Mouse (Mus musculus): ENCODE data around the gene Rab17.

DNA sequence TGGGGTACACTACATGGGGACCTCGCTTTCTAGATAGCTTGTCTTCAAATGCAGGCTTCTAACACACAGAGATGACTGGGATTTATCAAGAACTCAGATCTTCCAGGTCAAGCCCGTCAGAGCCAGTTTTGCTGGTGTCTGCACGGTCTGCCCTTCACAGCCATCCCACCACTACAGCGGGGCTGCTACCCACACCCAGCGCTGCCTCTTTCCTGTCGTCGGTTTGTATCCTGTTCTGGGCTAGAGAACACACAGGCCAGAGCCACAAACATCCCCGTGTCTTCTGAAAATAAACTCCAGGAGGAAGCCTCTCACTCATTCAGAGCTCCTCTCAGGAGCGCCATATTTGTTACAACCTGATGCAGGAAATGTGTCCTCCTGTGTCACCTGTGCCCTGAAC lies 20.2 kb downstream of the Rab17 start:
- TF ChIP-seq CTCF (IDR thresholded peaks at IDR 0.05; ENCODE audit: low read depth), result no peak
- no peak for TF ChIP-seq EP300 (IDR thresholded peaks at IDR 0.05; ENCODE audit: low read depth)
